Mouse (Mus musculus) ES-Bruce4 (cell line): ENCODE results near the gene Bpifc.

ENCODE experiments used
- CTCF ChIP-seq: IDR thresholded peaks from one replicate; pipeline ENCODE4 v1.8.1; 2011; ENCODE audit warnings: low read depth, low read length
- EP300 ChIP-seq: IDR thresholded peaks from 2 replicates; pipeline ENCODE4 v1.6.1; 2011; ENCODE audit warnings: low read depth, low read length; ENCODE audit not compliant: insufficient read depth
- POLR2A ChIP-seq: IDR thresholded peaks from one replicate; pipeline ENCODE4 v1.8.1; 2011; ENCODE audit warnings: low read length; ENCODE audit not compliant: insufficient read depth

DNA sequence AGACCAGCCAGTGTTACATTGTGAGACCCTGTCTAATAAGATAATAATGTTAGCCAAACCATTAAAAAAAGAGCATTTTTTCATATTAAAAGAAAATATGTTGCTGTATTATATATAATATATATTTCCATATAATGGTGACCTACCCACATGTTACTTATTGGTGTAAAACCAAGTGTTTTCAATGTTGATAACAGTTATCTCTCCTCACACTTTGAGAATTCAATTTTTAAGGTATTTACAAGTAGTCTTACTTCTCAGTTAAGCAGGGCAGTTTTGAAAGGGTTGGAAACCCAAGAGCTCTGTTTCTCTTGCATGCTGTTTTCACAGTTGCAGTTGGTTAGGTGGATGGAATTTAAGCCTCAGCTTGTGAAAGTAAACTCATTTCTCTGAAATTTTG lies 11.5 kb upstream of the Bpifc start:
- no peak for TF ChIP-seq CTCF
- no peak for TF ChIP-seq EP300
- no peak for TF ChIP-seq POLR2A
